Mouse (Mus musculus) liver, adult 2 months (tissue): ENCODE measurements around the gene Gm45808. TPM values are rescaled to one million over a fixed set of nuclear protein-coding genes. Genes with fewer than 3 reads are reported as not detected.

Experiments
- DNase-seq: peaks from one replicate; pipeline ENCODE4 v3.0.0-alpha.2; 2011; ENCODE audit warnings: low read depth, low spot score; ENCODE audit errors: extremely low read depth
- H3K27ac ChIP-seq: fragments of 200-500 bp; replicated peaks from 2 replicates; pipeline ENCODE4 v1.5.1; 2012; ENCODE audit warnings: low read depth, mild to moderate bottlenecking, control low read depth, inconsistent platforms, low read length; ENCODE audit not compliant: insufficient read depth
- H3K27me3 ChIP-seq: fragments of 200-500 bp; 2 replicates; pipeline ENCODE4 v1.6.1; 2012; ENCODE audit warnings: mild to moderate bottlenecking, moderate library complexity, low read length, inconsistent platforms; ENCODE audit not compliant: control insufficient read depth, insufficient read depth
- H3K36me3 ChIP-seq: fragments of 200-500 bp; 2 replicates; pipeline ENCODE4 v1.6.1; 2012; ENCODE audit warnings: low read length, inconsistent platforms; ENCODE audit not compliant: control insufficient read depth, insufficient read depth
- H3K4me1 ChIP-seq: fragments of 200-500 bp; 2 replicates; pipeline ENCODE4 v1.6.1; 2011; ENCODE audit warnings: low read length; ENCODE audit not compliant: control insufficient read depth, insufficient read depth
- H3K4me3 ChIP-seq: fragments of 200-500 bp; 2 replicates; pipeline ENCODE4 v1.5.1; 2011; ENCODE audit warnings: low read depth, mild to moderate bottlenecking, control low read depth, low read length, moderate library complexity; ENCODE audit not compliant: insufficient read depth
- H3K79me2 ChIP-seq: fragments of 200-500 bp; 2 replicates; pipeline ENCODE4 v1.6.1; 2012; ENCODE audit warnings: inconsistent platforms, mild to moderate bottlenecking, low read length, moderate library complexity; ENCODE audit not compliant: control insufficient read depth, insufficient read depth
- H3K9ac ChIP-seq: fragments of 200-500 bp; 2 replicates; pipeline ENCODE4 v1.6.1; 2012; ENCODE audit warnings: low read depth, mild to moderate bottlenecking, control low read depth, inconsistent platforms, low read length
- CTCF ChIP-seq: fragments of 200-500 bp; IDR thresholded peaks from 2 replicates; pipeline ENCODE4 v1.5.1; 2011; ENCODE audit warnings: low read depth, low read length, control low read depth
- POLR2A ChIP-seq: fragments of 200-500 bp; IDR thresholded peaks from 2 replicates; pipeline ENCODE4 v1.6.1; 2011; ENCODE audit warnings: low read length, control low read depth; ENCODE audit not compliant: insufficient read depth; ENCODE audit errors: extremely low read depth
- WGBS: fragments of 180-500 bp; shearing (Covaris S2); methylation state at CpG from one replicate; pipeline ENCODE4 v1.1.7; 2018; 5-methylcytosine and 5-hydroxymethylcytosine counted together
- polyA plus RNA-seq: library from polyadenylated mRNA; depleted of rRNA; stranded (reverse); fragments of >200 nt; gene quantifications from 2 replicates; pipeline ENCODE4 v1.2.3, GENCODE M21; 2012
- total RNA-seq: library from RNA; depleted of rRNA; stranded (reverse); fragments of >200 nt; gene quantifications from 2 replicates; pipeline ENCODE4 v1.2.3, GENCODE M21; 2014

Gene Gm45808
- total and polyA plus RNA-seq, 2 experiments: 0.28 to 1.3 TPM

- no peak for TF ChIP-seq POLR2A
- peak; percentile 70 for TF ChIP-seq CTCF
- Histone ChIP-seq H3K79me2 (no peaks in the 10 kb centered on the region), H3K9ac (no peak overlapping the region), H3K4me3 (no peak overlapping the region), H3K4me1 (no peaks in the 10 kb centered on the region), H3K27ac (no peak overlapping the region), H3K27me3 (no peaks in the 10 kb centered on the region), H3K36me3 (no peaks in the 10 kb centered on the region; the same call in 1 of the 2 replicates)
- WGBS: 39% methylated on average over 11 of the region's 11 CpGs
- no peak for DNase-seq
Observed at GRCm38 (mm10) chr7:45447325-45447990, 39.2 kb downstream of the Gm45808 start.

DNA sequence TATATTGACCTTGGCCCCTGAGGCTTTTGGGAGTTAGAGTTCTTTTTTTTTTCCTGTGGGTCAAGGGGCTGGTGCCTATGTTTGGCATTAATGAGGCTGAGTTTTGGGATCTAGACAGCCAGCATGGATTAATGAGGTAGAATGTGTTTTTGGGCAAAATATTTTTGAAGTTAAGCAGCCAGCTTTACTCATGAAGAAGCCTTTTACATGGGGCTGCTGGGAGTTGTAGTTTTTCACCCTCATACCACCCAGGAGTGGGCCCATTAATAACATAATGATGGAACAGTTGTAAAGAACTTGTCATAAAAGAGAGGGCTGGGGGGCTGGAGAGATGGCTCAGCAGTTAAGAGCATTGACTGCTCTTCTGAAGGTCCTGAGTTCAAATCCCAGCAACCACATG is 40.0 kb downstream of the Gm45808 start:
- no peak for TF ChIP-seq CTCF
- no peak for TF ChIP-seq POLR2A
- Histone ChIP-seq H3K79me2 (no peaks in the 10 kb centered on the region), H3K27ac (no peak overlapping the region), H3K27me3 (no peaks in the 10 kb centered on the region), H3K4me1 (no peaks in the 10 kb centered on the region), H3K4me3 (no peak overlapping the region), H3K9ac (no peak overlapping the region), H3K36me3 (no peaks in the 10 kb centered on the region; the same call in 1 of the 2 replicates)
- DNase-seq: no peak

- H3K4me1 ChIP-seq: no peaks in the 10 kb centered on the region
- WGBS: 82% methylated on average over 22 of the region's 22 CpGs
- no peaks in the 10 kb centered on the region for H3K79me2 ChIP-seq
- no peak for TF ChIP-seq CTCF
- TF ChIP-seq POLR2A: no peak
- no peak overlapping the region for H3K27ac ChIP-seq
- H3K27me3 ChIP-seq: no peaks in the 10 kb centered on the region
- no peak overlapping the region for H3K4me3 ChIP-seq
- no peak for DNase-seq
- no peak overlapping the region for H3K9ac ChIP-seq
- no peaks in the 10 kb centered on the region; the same call in 1 of the 2 replicates for H3K36me3 ChIP-seq
Observed at GRCm38 (mm10) chr7:45443526-45444420, 42.8 kb downstream of the Gm45808 start.

GRCm38 (mm10) chr7:45437521-45438276 is 48.9 kb downstream of the Gm45808 start, which contains the start of gene Ruvbl2:
Gene Ruvbl2 (minus strand): TSS chr7:45438096.
- TF ChIP-seq POLR2A (0 out of 2 replicates have a peak, but pooled peaks have one; percentile 11), CTCF (no peak)
- peaks cover 14% of the 10 kb centered on the region for H3K4me1 ChIP-seq
- H3K27ac ChIP-seq: no peak within 1 kb of the TSS
- peaks cover 8% of the 10 kb centered on the region; the same call in 1 of the 2 replicates for H3K79me2 ChIP-seq
- H3K27me3 ChIP-seq: no peaks in the 10 kb centered on the region
- DNase-seq: no peak
- H3K36me3 ChIP-seq: no peaks in the 10 kb centered on the region; the same call in 1 of the 2 replicates
- H3K4me3 ChIP-seq: no peak within 1 kb of the TSS
- 64% methylated on average over 19 of the region's 19 CpGs for WGBS
- H3K9ac ChIP-seq: no peak within 1 kb of the TSS

DNA sequence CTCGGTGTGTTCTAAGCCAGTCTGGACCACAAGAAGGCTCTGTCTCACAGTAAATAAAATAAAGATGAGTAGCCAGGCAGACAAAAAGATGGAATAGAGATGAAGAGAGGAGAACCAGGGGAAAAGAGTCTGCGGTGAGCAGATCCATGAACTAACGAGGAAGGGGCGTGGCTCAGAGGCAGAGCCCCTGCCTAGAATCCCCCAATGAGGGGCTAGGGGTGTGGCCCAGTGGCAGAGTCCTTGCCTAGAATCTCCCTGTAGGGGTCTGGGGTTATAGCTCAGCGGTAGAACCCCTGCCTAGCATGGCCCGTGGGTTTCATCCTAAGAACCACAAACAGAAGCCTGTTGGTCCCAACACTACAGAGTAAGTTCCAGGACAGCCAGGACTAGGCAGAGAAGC is 49.6 kb downstream of the Gm45808 start:
- 90% methylated on average over 6 of the region's 6 CpGs for WGBS
- DNase-seq: no peak
- Histone ChIP-seq H3K4me1 (peaks cover 14% of the 10 kb centered on the region), H3K9ac (no peak overlapping the region), H3K79me2 (peaks cover 8% of the 10 kb centered on the region; the same call in 1 of the 2 replicates), H3K36me3 (no peaks in the 10 kb centered on the region; the same call in 1 of the 2 replicates), H3K27me3 (no peaks in the 10 kb centered on the region), H3K4me3 (no peak overlapping the region), H3K27ac (no peak overlapping the region)
- TF ChIP-seq CTCF: no peak
- TF ChIP-seq POLR2A: no peak
